14 mouse cellular contexts compared by ENCODE assay signal in genomic region chr3:97037119-97037518, GRCm38 (mm10).
DNase-seq lines count a peak whose midpoint lies in the region; ATAC-seq and TF ChIP-seq lines count a peak whose summit lies in the region.
"Had no signal": no experiment of that assay in that cellular context is flagged by ENCODE, and none has a peak within 500 bp of the region (broad histone marks: within the 10 kb centered on the region; RNA-seq: fewer than 3 reads in every experiment).

No protein-coding gene starts in this region.

- peaks cover 15% of the 10 kb centered on the region for H3K4me1 ChIP-seq in heart, postnatal 0 days (ENCODE audit: control insufficient read depth, insufficient read depth)
- H3K4me1 ChIP-seq in heart, embryonic 10.5 days = peaks cover 63% of the 10 kb centered on the region
- peaks cover 11% of the 10 kb centered on the region; the same call in 1 of the 2 replicates for H3K4me1 ChIP-seq in forebrain, embryonic 14.5 days (ENCODE audit: control insufficient read depth, insufficient read depth, low read length)
- H3K4me1 ChIP-seq in liver, postnatal 0 days (ENCODE audit: insufficient read depth) = no peaks in the 10 kb centered on the region; the same call in 1 of the 2 replicates
- H3K4me1 ChIP-seq: liver, embryonic 15.5 days had no signal

- 40% methylated on average over 6 of the region's 6 CpGs for WGBS in heart, postnatal 0 days
- WGBS in heart, embryonic 10.5 days = 68% methylated on average over 6 of the region's 6 CpGs
- WGBS in forebrain, embryonic 14.5 days = 15% methylated on average over 6 of the region's 6 CpGs
- 59% methylated on average over 6 of the region's 6 CpGs for WGBS in liver, postnatal 0 days (ENCODE audit: insufficient replicate concordance)

- 0 out of 2 replicates have a peak overlapping the region, but pooled peaks have one; percentile 1 for H3K27ac ChIP-seq in heart, postnatal 0 days (ENCODE audit: low read depth)
- H3K27ac ChIP-seq in heart, embryonic 10.5 days = no peak overlapping the region; the same call in 1 of the 2 replicates
- no peak overlapping the region for H3K27ac ChIP-seq in forebrain, embryonic 14.5 days (ENCODE audit: low read depth, low read length)
- H3K27ac ChIP-seq in layer of hippocampus, adult 2 months = no peak overlapping the region
- H3K27ac ChIP-seq in liver, postnatal 0 days (ENCODE audit: low read depth) = no peak overlapping the region
- H3K27ac ChIP-seq: kidney, postnatal 0 days; limb, embryonic 10.5 days; liver, embryonic 15.5 days had no signal

- no peak overlapping the region for H3K4me2 ChIP-seq in heart, postnatal 0 days (ENCODE audit: low read depth, low read length)
- no peak overlapping the region for H3K4me2 ChIP-seq in forebrain, embryonic 14.5 days (ENCODE audit: low read length)
- no peak overlapping the region for H3K4me2 ChIP-seq in liver, postnatal 0 days (ENCODE audit: low read depth, low read length)
- H3K4me2 ChIP-seq: liver, embryonic 15.5 days had no signal

- no peaks in the 10 kb centered on the region for H3K36me3 ChIP-seq in heart, postnatal 0 days (replicated peaks; ENCODE audit: control insufficient read depth, insufficient read depth, low read length)
- H3K36me3 ChIP-seq in heart, embryonic 10.5 days = peaks cover 5% of the 10 kb centered on the region; the same call in 1 of the 2 replicates
- no peaks in the 10 kb centered on the region for H3K36me3 ChIP-seq in forebrain, embryonic 14.5 days (ENCODE audit: control insufficient read depth, insufficient read depth, low read length)
- H3K36me3 ChIP-seq in liver, postnatal 0 days (replicated peaks; ENCODE audit: insufficient read depth, low read length) = no peaks in the 10 kb centered on the region
- H3K36me3 ChIP-seq: limb, embryonic 10.5 days; liver, embryonic 15.5 days had no signal

- no peaks in the 10 kb centered on the region for H3K27me3 ChIP-seq in heart, postnatal 0 days (ENCODE audit: control insufficient read depth, insufficient read depth, low read length)
- peaks cover 14% of the 10 kb centered on the region for H3K27me3 ChIP-seq in heart, embryonic 10.5 days (ENCODE audit: insufficient read depth, poor library complexity, severe bottlenecking)
- H3K27me3 ChIP-seq in forebrain, embryonic 14.5 days (replicated peaks; ENCODE audit: control insufficient read depth, insufficient read depth, low read length) = no peaks in the 10 kb centered on the region
- H3K27me3 ChIP-seq in liver, postnatal 0 days (ENCODE audit: insufficient read depth, low read length) = 0 out of 2 replicates have a peak, but pooled peaks cover under 1% of the 10 kb centered on the region
- H3K27me3 ChIP-seq: liver, embryonic 15.5 days had no signal

- TF ChIP-seq EP300 in heart, postnatal 0 days (IDR thresholded peaks at IDR 0.05; ENCODE audit: low read depth) = 0 out of 2 replicates have a peak, but pooled peaks have one; percentile 24
- no peak for TF ChIP-seq EP300 in liver, postnatal 0 days (IDR thresholded peaks at IDR 0.05; ENCODE audit: low read depth)

- H3K9ac ChIP-seq in heart, postnatal 0 days (replicated peaks; ENCODE audit: low read depth, low read length) = no peak overlapping the region
- no peak overlapping the region for H3K9ac ChIP-seq in forebrain, embryonic 14.5 days (ENCODE audit: low read length)
- H3K9ac ChIP-seq in liver, postnatal 0 days (replicated peaks) = no peak overlapping the region
- H3K9ac ChIP-seq: liver, embryonic 15.5 days had no signal

- no peak for ATAC-seq in heart, postnatal 0 days (ENCODE audit: insufficient read depth, low read depth)
- peak; percentile 79 for ATAC-seq in forebrain, embryonic 14.5 days
- ATAC-seq in liver, postnatal 0 days = no peak
- ATAC-seq: midbrain, embryonic 16.5 days had no signal

- no peak overlapping the region for H3K4me3 ChIP-seq in heart, postnatal 0 days (ENCODE audit: low read depth, low read length)
- no peak overlapping the region for H3K4me3 ChIP-seq in heart, embryonic 10.5 days
- H3K4me3 ChIP-seq in forebrain, embryonic 14.5 days (ENCODE audit: low read depth, low read length) = no peak overlapping the region
- H3K4me3 ChIP-seq in layer of hippocampus, adult 2 months = no peak overlapping the region
- H3K4me3 ChIP-seq in liver, postnatal 0 days (ENCODE audit: low read depth, low read length) = no peak overlapping the region
- H3K4me3 ChIP-seq: limb, embryonic 10.5 days; liver, embryonic 15.5 days had no signal

- no peak for DNase-seq in heart, postnatal 0 days (ENCODE audit: low spot score)
- DNase-seq in heart, embryonic 10.5 days (ENCODE audit: low spot score) = no peak
- DNase-seq in forebrain, embryonic 14.5 days (ENCODE audit: low spot score) = peak; percentile 56
- peak; percentile 21 to 68 for DNase-seq in layer of hippocampus, adult 2 months (ENCODE audit: low spot score in 2 of 2)
- peak; percentile 67 for DNase-seq in lung, postnatal 14 days
- no peak for DNase-seq in thymus, adult 18-20 months
- DNase-seq in liver, postnatal 0 days = no peak
- DNase-seq: adrenal gland, postnatal 10 days; gastrocnemius, postnatal 10 days; right cerebral cortex, postnatal 14 days had no signal

- TF ChIP-seq CTCF in heart, postnatal 0 days (IDR thresholded peaks at IDR 0.05; ENCODE audit: low read depth) = no peak
- no peak for TF ChIP-seq CTCF in layer of hippocampus, adult 2 months (conservative IDR thresholded peaks at IDR 0.05)
- no peak for TF ChIP-seq CTCF in liver, postnatal 0 days (IDR thresholded peaks at IDR 0.05; ENCODE audit: low read depth)

- H3K9me3 ChIP-seq in heart, postnatal 0 days (replicated peaks; ENCODE audit: control insufficient read depth, low read length) = no peaks in the 10 kb centered on the region
- no peaks in the 10 kb centered on the region for H3K9me3 ChIP-seq in heart, embryonic 10.5 days
- H3K9me3 ChIP-seq in forebrain, embryonic 14.5 days (replicated peaks; ENCODE audit: control insufficient read depth, low read length) = no peaks in the 10 kb centered on the region
- H3K9me3 ChIP-seq in liver, postnatal 0 days (ENCODE audit: low read length) = no peaks in the 10 kb centered on the region
- H3K9me3 ChIP-seq: limb, embryonic 10.5 days; liver, embryonic 15.5 days had no signal

Comparison
In these comparisons a context has a peak if more than half of its experiments do, and no peak if none do; other contexts are left out.
1. DNase-seq: peak in forebrain, embryonic 14.5 days (single experiment), layer of hippocampus, adult 2 months (2 of 2) and lung, postnatal 14 days (single experiment); none in heart, postnatal 0 days (single experiment), heart, embryonic 10.5 days (single experiment), thymus, adult 18-20 months (0 of 2) and liver, postnatal 0 days (single experiment).